Mouse (Mus musculus) heart, adult 2 months (tissue): Measurements from ENCODE around the gene 4930578C19Rik.

ENCODE experiments used
- CTCF ChIP-seq: fragments of 200-600 bp; IDR thresholded peaks from 2 replicates; pipeline ENCODE4 v1.8.1; 2022; ENCODE audit warnings: antibody characterized with exemption, mild to moderate bottlenecking, moderate library complexity
- EP300 ChIP-seq: fragments of 200-500 bp; IDR thresholded peaks from 2 replicates; pipeline ENCODE4 v1.6.1; 2011; ENCODE audit warnings: low read depth, low read length, control low read depth; ENCODE audit not compliant: insufficient read depth
- POLR2A ChIP-seq: fragments of 200-500 bp; IDR thresholded peaks from 2 replicates; pipeline ENCODE4 v1.6.1; 2011; ENCODE audit warnings: mild to moderate bottlenecking, low read depth, low read length, control low read depth; ENCODE audit not compliant: insufficient read depth

- TF ChIP-seq CTCF (no peak), EP300 (no peak), POLR2A (no peak)
Observed at GRCm38 (mm10) chrX:18414560-18414959, 46.6 kb downstream of the 4930578C19Rik start.
